Mouse (Mus musculus): ENCODE measurements around the gene Spdya. TPM values are rescaled to one million over a fixed set of nuclear protein-coding genes. Genes with fewer than 3 reads are reported as not detected.

Spdya gene
- polyA plus RNA-seq (2015; fragmentation: Nextera tagmentation; extraction: Ambion mirVana) = 0.29 and 0.55 TPM in 2 replicates

GRCm38 (mm10) chr17:71551757-71552451, at the start of gene Spdya:
TSS of gene Spdya (plus strand) at chr17:71552061.

GRCm38 (mm10) chr17:71526711-71527564, 24.9 kb upstream of the Spdya start, which contains the start of gene Ndc80:
TSS of gene Ndc80 (minus strand) at chr17:71526857.

GRCm38 (mm10) chr17:71615638-71616318, 63.9 kb downstream of the Spdya start, which contains the start of gene Wdr43:
TSS of gene Wdr43 (plus strand) at chr17:71615895.

Other genes starting within 250 kb of the Spdya start
- 11.9 and 24.1 TPM in 2 replicates for gene Emilin2, start 240.1 kb upstream of the Spdya start, polyA plus RNA-seq (2015; fragmentation: Nextera tagmentation; extraction: Ambion mirVana)
- gene Gm4707, start 92.1 kb upstream of the Spdya start, polyA plus RNA-seq (2015; fragmentation: Nextera tagmentation; extraction: Ambion mirVana) = 1.0 and 1.6 TPM in 2 replicates
- gene Smchd1, start 76.7 kb upstream of the Spdya start, polyA plus RNA-seq (2015; fragmentation: Nextera tagmentation; extraction: Ambion mirVana) = 19.2 and 24.3 TPM in 2 replicates
- 7.9 and 11.8 TPM in 2 replicates for gene Ndc80, start 25.2 kb upstream of the Spdya start, polyA plus RNA-seq (2015; fragmentation: Nextera tagmentation; extraction: Ambion mirVana)
- 34.7 and 38.9 TPM in 2 replicates for gene Wdr43, start 63.8 kb downstream of the Spdya start, polyA plus RNA-seq (2015; fragmentation: Nextera tagmentation; extraction: Ambion mirVana)
- gene Togaram2, start 121.2 kb downstream of the Spdya start, polyA plus RNA-seq (2015; fragmentation: Nextera tagmentation; extraction: Ambion mirVana) = 0.10 TPM in 2 replicates
- gene Pcare, start 200.8 kb downstream of the Spdya start, polyA plus RNA-seq (2015; fragmentation: Nextera tagmentation; extraction: Ambion mirVana) = not detected in 2 replicates
- 7.6 and 8.2 TPM in 2 replicates for gene Clip4, start 216.4 kb downstream of the Spdya start, polyA plus RNA-seq (2015; fragmentation: Nextera tagmentation; extraction: Ambion mirVana)

Measured in urinary bladder, postnatal 0 days (tissue).